Mouse (Mus musculus): ENCODE data around the gene Gm572.

- TF ChIP-seq MAX (IDR thresholded peaks at IDR 0.05) (no peak), CTCF (IDR thresholded peaks at IDR 0.05; ENCODE audit: control insufficient read depth, insufficient read depth, insufficient read length) (no peak), MYOD1 (IDR thresholded peaks at IDR 0.05; ENCODE audit: control insufficient read depth, insufficient read length, low read depth) (no peak), MYOG (IDR thresholded peaks at IDR 0.05; ENCODE audit: control insufficient read depth, extremely low read depth, insufficient read length) (no peak), USF1 (IDR thresholded peaks at IDR 0.05; ENCODE audit: low read depth) (no peak)
These were observed 29.4 kb upstream of the Gm572 start for GRCm38 (mm10) chr4:148613738-148614137.
